Mouse (Mus musculus) left cerebral cortex, adult 2 months (tissue): ENCODE data around the gene Glt8d1. TPM values are rescaled to one million over a fixed set of nuclear protein-coding genes. Genes with fewer than 3 reads are reported as not detected.

ENCODE experiments used
- DNase-seq, 2 experiments: peaks; one replicate each; pipeline ENCODE4 v3.0.0; 2021 to 2022; ENCODE audit warnings: low spot score in 2 of 2, mixed read lengths in 1 of 2; ENCODE audit errors: extremely low spot score in 1 of 2
- H3K27ac ChIP-seq: fragments of 200-600 bp; 2 replicates; pipeline ENCODE4 v1.8.1; 2022
- H3K4me3 ChIP-seq: fragments of 200-600 bp; 2 replicates; pipeline ENCODE4 v1.8.1; 2022
- CTCF ChIP-seq: fragments of 200-600 bp; IDR thresholded peaks from 2 replicates; pipeline ENCODE4 v1.8.1; 2022; ENCODE audit warnings: antibody characterized with exemption, mild to moderate bottlenecking, moderate library complexity
- intact Hi-C: fragments of 180-260 bp; cut with DNase I; formaldehyde crosslinking; loops from one replicate; pipeline ENCODE4 v1.15.1; 2025
- long read RNA-seq, 2 experiments: library from polyadenylated mRNA; stranded (forward); transcript quantifications; one replicate each; pipeline ENCODE4 v2.0.0; 2021; ENCODE audit warnings: borderline mapping rate in 2 of 2
- total RNA-seq, 2 experiments: library from RNA; stranded (reverse); gene quantifications; 2 replicates each; pipeline ENCODE4 v1.2.3; 2021

Glt8d1 gene
- 10 to 100 TPM; 42.1 to 44.3 TPM for total RNA-seq
- long read RNA-seq, experiment 1, partial matches to known transcripts: 5 of 31 reads
- long read RNA-seq, experiment 1, other reads (novel, unspliced or antisense): 19 of 31 reads
- long read RNA-seq, experiment 2, partial matches to known transcripts: 6 of 22 reads
- long read RNA-seq, experiment 2, other reads (novel, unspliced or antisense): 11 of 22 reads

- TF ChIP-seq CTCF: no peak
- peak within 1 kb of the TSS; percentile 98 for H3K27ac ChIP-seq
- peak; percentile 84 to 86 for DNase-seq
- intact Hi-C loops: loop anchor here (1.0 to 2.0 kb wide), 2 partner anchors 18 to 51 kb away; partner anchors contain the start of genes Gnl3, Nek4 and Pbrm1
- peak within 1 kb of the TSS; percentile 72 for H3K4me3 ChIP-seq
These were observed at the start of gene Glt8d1, which contains the start of gene Spcs1 for GRCm38 (mm10) chr14:31001307-31002205. TSS of gene Glt8d1 (plus strand) at chr14:31001400. TSS of gene Spcs1 (minus strand) at chr14:31001672.

GRCm38 (mm10) chr14:30958517-30958916 lies 42.7 kb upstream of the Glt8d1 start:
- TF ChIP-seq CTCF: no peak
- intact Hi-C loops: no loop called here
- no peak overlapping the region for H3K27ac ChIP-seq
- no peak overlapping the region for H3K4me3 ChIP-seq
- DNase-seq: no peak

GRCm38 (mm10) chr14:30959031-30959430 lies 42.2 kb upstream of the Glt8d1 start:
- intact Hi-C loops: no loop called here
- TF ChIP-seq CTCF: no peak
- Histone ChIP-seq H3K4me3 (no peak overlapping the region), H3K27ac (no peak overlapping the region)
- no peak for DNase-seq

GRCm38 (mm10) chr14:30960366-30960765 lies 40.8 kb upstream of the Glt8d1 start:
- TF ChIP-seq CTCF: no peak
- intact Hi-C loops: no loop called here
- no peak overlapping the region for H3K4me3 ChIP-seq
- no peak overlapping the region for H3K27ac ChIP-seq
- DNase-seq: no peak

GRCm38 (mm10) chr14:30974204-30974603 lies 27.0 kb upstream of the Glt8d1 start:
- peak; percentile 38 to 62 for DNase-seq
- no peak overlapping the region for H3K27ac ChIP-seq
- intact Hi-C loops: no loop called here
- TF ChIP-seq CTCF: no peak
- H3K4me3 ChIP-seq: no peak overlapping the region

- Histone ChIP-seq H3K4me3 (no peak overlapping the region), H3K27ac (no peak overlapping the region)
- no peak for DNase-seq
- intact Hi-C loops: no loop called here
- no peak for TF ChIP-seq CTCF
These were observed 25.0 kb upstream of the Glt8d1 start for GRCm38 (mm10) chr14:30976222-30976621.

- DNase-seq: no peak
- intact Hi-C loops: no loop called here
- Histone ChIP-seq H3K4me3 (no peak overlapping the region), H3K27ac (no peak overlapping the region)
- TF ChIP-seq CTCF: no peak
These were observed 4.8 kb upstream of the Glt8d1 start for GRCm38 (mm10) chr14:30996417-30996816.

- intact Hi-C loops: loop anchor here (2.0 kb wide), 1 partner anchor 50 kb away; the partner anchor contains the start of gene Nek4
- Histone ChIP-seq H3K4me3 (peak overlapping the region; percentile 72), H3K27ac (no peak overlapping the region)
- DNase-seq: no peak
- TF ChIP-seq CTCF: no peak
These were observed 844 bp upstream of the Glt8d1 start for GRCm38 (mm10) chr14:31000356-31000755.

- TF ChIP-seq CTCF: no peak; the same call in none of the 2 replicates
- peak overlapping the region; percentile 72 for H3K4me3 ChIP-seq
- no peak for DNase-seq
- intact Hi-C loops: loop anchor here (1.0 to 2.0 kb wide), 2 partner anchors 18 to 50 kb away; partner anchors contain the start of genes Gnl3, Nek4 and Pbrm1
- H3K27ac ChIP-seq: peak overlapping the region; percentile 98
These were observed 339 bp upstream of the Glt8d1 start for GRCm38 (mm10) chr14:31000816-31001306.

- intact Hi-C loops: no loop called here
- H3K27ac ChIP-seq: no peak overlapping the region
- no peak for TF ChIP-seq CTCF
- DNase-seq: no peak
- no peak overlapping the region for H3K4me3 ChIP-seq
These were observed 3.3 kb downstream of the Glt8d1 start for GRCm38 (mm10) chr14:31004527-31004926.

GRCm38 (mm10) chr14:31006779-31007178 lies 5.6 kb downstream of the Glt8d1 start:
- TF ChIP-seq CTCF: no peak
- intact Hi-C loops: no loop called here
- no peak overlapping the region for H3K27ac ChIP-seq
- no peak overlapping the region for H3K4me3 ChIP-seq
- DNase-seq: no peak

GRCm38 (mm10) chr14:31011588-31011987 lies 10.4 kb downstream of the Glt8d1 start:
- no peak overlapping the region for H3K27ac ChIP-seq
- no peak for DNase-seq
- TF ChIP-seq CTCF: no peak
- intact Hi-C loops: loop anchor here (5.0 kb wide), 1 partner anchor 36 kb away; no protein-coding TSS in a partner anchor
- no peak overlapping the region for H3K4me3 ChIP-seq
